Mouse (Mus musculus): ENCODE measurements around the gene Tmem72.

GRCm38 (mm10) chr6:116679563-116680288 is 37.0 kb downstream of the Tmem72 start:
- TF ChIP-seq POLR2A (IDR thresholded peaks at IDR 0.05; ENCODE audit: insufficient read depth, low read depth, low read length) (no peak), EP300 (IDR thresholded peaks at IDR 0.05; ENCODE audit: insufficient read depth, low read depth, low read length) (no peak), CTCF (IDR thresholded peaks at IDR 0.05) (no peak)
